Mouse (Mus musculus) CD8-positive naive resting alpha-beta T cell, adult 2 months (primary cell): ENCODE measurements around the gene Plb1.

ENCODE experiments used
- DNase-seq, 2 experiments: peaks; one replicate each; pipeline ENCODE4 v3.0.0; 2022; ENCODE audit warnings: low read depth in 2 of 2, low spot score in 2 of 2

The Plb1 gene

GRCm38 (mm10) chr5:32378546-32378945 lies 146.0 kb downstream of the Plb1 start:
- no peak for DNase-seq

GRCm38 (mm10) chr5:32388656-32389055 lies 156.1 kb downstream of the Plb1 start:
- DNase-seq = no peak

- no peak for DNase-seq
Measured at GRCm38 (mm10) chr5:32390295-32390694, 157.8 kb downstream of the Plb1 start.

- DNase-seq = no peak
Measured at GRCm38 (mm10) chr5:32392281-32392680, 159.8 kb downstream of the Plb1 start.

- DNase-seq = no peak
Measured at GRCm38 (mm10) chr5:32394586-32394985, 162.1 kb downstream of the Plb1 start.

- DNase-seq = no peak
Measured at GRCm38 (mm10) chr5:32395101-32395892, 162.8 kb downstream of the Plb1 start.

- no peak for DNase-seq
Measured at GRCm38 (mm10) chr5:32397719-32398118, 165.2 kb downstream of the Plb1 start.

GRCm38 (mm10) chr5:32400926-32401325 lies 168.4 kb downstream of the Plb1 start:
- DNase-seq = no peak

- DNase-seq = no peak
Measured at GRCm38 (mm10) chr5:32403082-32403953, 170.8 kb downstream of the Plb1 start.

- no peak for DNase-seq
Measured at GRCm38 (mm10) chr5:32405199-32405855, 172.8 kb downstream of the Plb1 start.

- no peak for DNase-seq
Measured at GRCm38 (mm10) chr5:32408771-32409170, 176.3 kb downstream of the Plb1 start.

GRCm38 (mm10) chr5:32409747-32410146 lies 177.2 kb downstream of the Plb1 start:
- no peak for DNase-seq

- no peak for DNase-seq
Measured at GRCm38 (mm10) chr5:32410954-32411688, 178.6 kb downstream of the Plb1 start.

GRCm38 (mm10) chr5:32412186-32412950 lies 179.9 kb downstream of the Plb1 start:
- no peak for DNase-seq

- no peak for DNase-seq
Measured at GRCm38 (mm10) chr5:32413083-32413482, 180.6 kb downstream of the Plb1 start.

GRCm38 (mm10) chr5:32413569-32413968 lies 181.1 kb downstream of the Plb1 start:
- DNase-seq = no peak

- no peak for DNase-seq
Measured at GRCm38 (mm10) chr5:32414461-32414985, 182.0 kb downstream of the Plb1 start.

- no peak for DNase-seq
Measured at GRCm38 (mm10) chr5:32415554-32415953, 183.0 kb downstream of the Plb1 start.
